Comparison of ENCODE assay signal across 22 mouse cellular contexts in genomic region chr5:33671659-33672058, GRCm38 (mm10). TPM values are rescaled to one million over a fixed set of nuclear protein-coding genes. Genes with fewer than 3 reads are reported as not detected.
"Had no signal": no experiment of that assay in that cellular context is flagged by ENCODE, and none has a peak within 500 bp of the region (broad histone marks: within the 10 kb centered on the region; RNA-seq: fewer than 3 reads in every experiment).

No protein-coding gene starts in this region.

- ATAC-seq: liver, embryonic 12.5 days; midbrain, embryonic 13.5 days; midbrain, embryonic 16.5 days had no signal

- H3K9me3 ChIP-seq: limb, embryonic 10.5 days; limb, embryonic 13.5 days; liver, embryonic 12.5 days; liver, embryonic 15.5 days; lung, embryonic 15.5 days; megakaryocyte, embryonic 14.5 days; midbrain, embryonic 10.5 days; midbrain, embryonic 13.5 days; neural tube, embryonic 13.5 days; stomach, embryonic 15.5 days had no signal

- H3K4me2 ChIP-seq: limb, embryonic 13.5 days; liver, embryonic 12.5 days; liver, embryonic 15.5 days; lung, embryonic 15.5 days; midbrain, embryonic 13.5 days; neural tube, embryonic 13.5 days; stomach, embryonic 15.5 days had no signal

- DNase-seq: kidney, postnatal 25 days; layer of hippocampus, adult 9-11 months; liver; lung, adult 18-20 months; lung, postnatal 10 days; lung, postnatal 36 days; thymus, adult 18-20 months; thymus, postnatal 36 days had no signal

- H3K4me3 ChIP-seq: layer of hippocampus, adult 2 months; limb, embryonic 10.5 days; limb, embryonic 13.5 days; liver, embryonic 12.5 days; liver, embryonic 15.5 days; lung, embryonic 15.5 days; megakaryocyte, embryonic 14.5 days; midbrain, embryonic 10.5 days; midbrain, embryonic 13.5 days; myocyte; neural tube, embryonic 13.5 days; stomach, embryonic 15.5 days had no signal

- H3K27me3 ChIP-seq: limb, embryonic 13.5 days; liver, embryonic 12.5 days; liver, embryonic 15.5 days; lung, embryonic 15.5 days; megakaryocyte, embryonic 14.5 days; midbrain, embryonic 13.5 days; neural tube, embryonic 13.5 days; stomach, embryonic 15.5 days had no signal

- H3K27ac ChIP-seq: layer of hippocampus, adult 2 months; limb, embryonic 10.5 days; limb, embryonic 13.5 days; liver, embryonic 12.5 days; liver, embryonic 15.5 days; midbrain, embryonic 10.5 days; midbrain, embryonic 13.5 days; neural tube, embryonic 13.5 days; stomach, embryonic 15.5 days had no signal

- H3K4me1 ChIP-seq: limb, embryonic 13.5 days; liver, embryonic 12.5 days; liver, embryonic 15.5 days; stomach, embryonic 15.5 days had no signal

- H3K9ac ChIP-seq: limb, embryonic 13.5 days; liver, embryonic 12.5 days; liver, embryonic 15.5 days; lung, embryonic 15.5 days; midbrain, embryonic 13.5 days; neural tube, embryonic 13.5 days; stomach, embryonic 15.5 days had no signal

RNA-seq across cellular contexts. Expression of gene Gm9903, which starts 41.9 kb away (rescaled TPM):
- total RNA-seq: monocyte, adult 5-6 weeks had no signal
